Mouse (Mus musculus) forelimb bud, embryonic 11.5 days (tissue): ENCODE data around the gene Figla.

ENCODE experiments used
- DNase-seq: peaks from one replicate; pipeline ENCODE4 v3.0.0-alpha.2; 2012; ENCODE audit warnings: low read depth, low spot score

Gene Figla

DNA sequence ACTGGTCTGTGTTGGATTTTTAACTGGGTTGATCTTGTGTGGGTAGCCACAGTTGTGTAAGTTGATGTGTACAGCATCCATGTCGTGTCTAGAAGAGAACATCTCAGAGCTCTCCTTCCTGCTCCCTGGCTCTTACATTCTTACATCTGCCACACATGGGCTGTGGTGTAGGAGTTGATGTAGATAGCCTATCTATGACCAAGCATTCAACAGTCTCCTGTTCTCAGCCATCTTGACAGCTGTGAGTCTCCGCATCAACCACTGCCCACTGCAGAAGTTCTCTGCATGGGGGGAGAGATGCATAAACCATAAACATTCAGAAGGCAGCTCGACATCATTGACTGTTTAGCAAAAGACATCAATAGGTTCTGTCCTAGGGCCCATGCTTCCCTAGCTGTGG lies 53.9 kb downstream of the Figla start:
- DNase-seq: no peak

DNA sequence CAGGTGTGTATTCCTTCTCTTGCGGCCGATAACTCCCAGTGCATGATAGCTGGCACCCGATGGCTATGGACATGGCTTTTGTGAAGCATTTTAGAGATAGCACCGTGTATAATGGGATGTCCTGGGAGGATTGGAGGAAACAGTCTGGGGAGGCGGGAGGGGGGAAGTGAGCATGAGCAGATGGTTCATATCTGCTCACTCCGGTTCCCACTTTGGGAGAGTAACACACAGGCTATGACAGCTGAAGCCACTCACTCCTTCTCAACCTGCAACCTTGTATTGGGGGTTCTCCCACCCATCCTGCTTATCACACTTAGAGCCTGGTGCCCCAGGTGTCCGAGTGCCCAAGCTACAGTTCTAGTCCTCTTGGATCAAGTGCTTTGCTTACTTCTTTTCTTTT lies 54.3 kb downstream of the Figla start:
- DNase-seq: no peak
